Mouse (Mus musculus) adrenal gland (tissue): ENCODE results near the gene Lrp6.

Experiments used
- intact Hi-C: fragments of 180-260 bp; cut with DNase I; formaldehyde crosslinking; loops from one replicate; pipeline ENCODE4 v1.15.1; 2025

The Lrp6 gene

DNA sequence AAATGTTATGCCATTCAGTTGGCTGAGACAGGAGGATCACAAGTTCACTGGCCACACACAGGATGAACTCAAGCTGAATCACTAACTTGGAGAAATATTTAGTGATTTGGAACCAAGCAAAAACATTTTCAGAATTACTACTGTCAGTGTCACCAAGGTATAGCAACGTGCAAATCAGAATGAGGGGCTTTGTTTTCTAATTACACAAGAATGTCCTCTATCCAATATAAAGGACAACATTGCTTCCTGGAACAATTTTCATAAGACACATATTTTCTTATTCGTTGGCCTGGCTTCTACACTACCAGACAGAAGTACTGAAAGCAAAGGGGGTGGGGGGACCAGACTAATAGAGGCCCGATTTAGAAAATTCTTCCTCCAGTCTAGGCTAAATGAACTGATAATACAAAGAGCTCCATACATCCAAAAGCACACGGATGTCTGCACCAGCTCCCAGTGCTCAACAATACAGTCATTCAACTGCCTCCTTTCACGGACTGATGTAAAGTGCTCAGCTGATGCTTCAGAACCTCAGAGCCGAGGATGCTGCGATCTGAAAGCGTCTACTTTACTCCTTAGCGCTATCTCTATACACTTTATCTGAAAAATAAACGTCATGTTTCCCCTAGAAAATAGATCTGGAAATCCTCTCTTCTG is 29.2 kb downstream of the Lrp6 start:
- intact Hi-C loops, result no loop called here

DNA sequence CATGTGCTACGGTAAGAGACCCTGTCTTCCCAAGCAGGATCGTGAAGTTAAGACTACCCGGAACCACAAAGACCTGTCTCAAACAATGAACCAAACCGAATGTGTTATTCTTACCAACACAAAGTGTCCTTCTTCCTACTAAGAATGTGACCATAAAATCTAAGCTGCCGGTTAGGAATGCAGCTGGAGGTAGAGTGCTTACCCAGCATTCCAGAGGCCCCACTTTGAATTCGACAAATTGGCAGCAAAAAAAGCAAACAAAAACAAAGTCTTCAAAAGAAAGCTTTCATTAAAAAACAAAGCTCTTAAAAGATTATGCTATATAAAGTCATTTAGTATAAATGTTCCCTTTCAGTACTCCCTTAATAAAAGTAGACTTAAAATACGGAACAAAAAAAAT is 31.6 kb downstream of the Lrp6 start:
- intact Hi-C loops, result no loop called here

DNA sequence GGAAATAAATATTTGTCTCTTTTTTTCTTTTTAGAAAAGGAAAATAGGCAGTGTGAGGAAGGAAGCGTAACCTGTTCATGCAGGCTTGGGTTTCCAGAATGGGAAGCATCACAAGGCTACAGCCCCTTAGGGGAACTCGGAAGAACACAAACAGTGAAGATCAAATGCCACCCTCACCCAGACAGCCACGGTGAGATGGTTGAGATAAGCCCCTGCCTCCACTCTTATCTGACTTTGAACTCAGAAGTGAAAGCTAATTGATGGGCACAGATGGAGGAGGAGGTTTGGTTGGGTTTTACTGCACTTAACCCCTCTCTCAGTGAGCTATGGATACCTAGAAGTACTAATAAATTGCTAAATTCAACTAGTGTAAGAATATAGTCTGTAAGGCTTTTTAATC is 33.7 kb downstream of the Lrp6 start:
- intact Hi-C loops, result no loop called here

DNA sequence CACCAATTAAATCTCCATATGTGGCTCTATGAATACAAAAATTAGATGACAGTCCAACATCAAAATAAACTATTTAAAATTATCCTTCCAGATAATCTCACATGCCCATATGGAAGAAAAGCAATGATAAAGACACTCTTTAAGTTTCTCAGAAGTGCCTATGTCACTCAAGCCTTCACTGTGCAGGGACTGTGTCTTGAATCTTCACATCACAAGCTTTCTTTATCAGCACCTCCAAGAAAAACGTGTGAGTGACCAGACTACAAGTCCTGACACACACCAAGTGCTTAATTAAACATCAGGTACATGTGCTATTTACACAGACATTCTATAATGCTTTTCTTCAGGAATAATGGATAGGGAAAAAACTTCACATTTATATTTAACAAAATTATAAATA is 34.8 kb downstream of the Lrp6 start:
- intact Hi-C loops, result no loop called here

DNA sequence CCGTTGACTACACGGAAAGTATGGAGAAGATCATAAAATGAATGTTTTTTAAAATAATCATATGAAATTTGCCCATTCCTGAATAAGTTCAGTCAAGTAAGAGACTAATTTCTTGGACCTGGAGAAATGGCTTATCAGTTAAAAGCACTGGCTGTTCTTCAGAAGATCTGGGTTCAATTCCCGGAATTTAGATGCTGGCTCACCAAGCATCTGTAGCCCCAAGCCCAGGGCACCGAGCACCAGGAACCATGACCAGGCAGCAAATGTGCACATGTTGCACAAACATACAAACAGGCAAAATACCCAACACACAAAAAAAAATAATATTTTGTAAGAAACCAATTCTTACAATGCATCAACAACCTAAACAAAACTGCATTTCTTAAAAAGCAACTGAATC is 37.4 kb downstream of the Lrp6 start:
- intact Hi-C loops, result no loop called here

DNA sequence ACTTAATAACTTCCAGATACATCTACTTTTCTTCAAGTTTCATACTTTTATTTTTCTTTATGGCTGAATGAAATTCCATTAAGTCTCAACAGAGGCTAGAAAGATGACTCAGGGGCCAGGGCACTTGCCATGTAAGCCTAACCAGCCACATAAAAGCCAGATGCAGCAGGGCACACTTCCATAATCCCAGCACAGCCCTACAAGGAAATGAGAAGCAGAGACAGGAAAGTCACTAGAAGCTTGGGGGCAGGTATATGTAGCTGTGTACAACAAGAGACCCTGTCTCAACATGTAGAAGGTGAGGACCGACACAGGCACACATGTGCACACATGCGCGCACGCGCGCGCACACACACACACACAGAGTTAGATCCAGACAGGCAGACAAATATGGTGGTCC is 38.4 kb downstream of the Lrp6 start:
- intact Hi-C loops, result no loop called here

DNA sequence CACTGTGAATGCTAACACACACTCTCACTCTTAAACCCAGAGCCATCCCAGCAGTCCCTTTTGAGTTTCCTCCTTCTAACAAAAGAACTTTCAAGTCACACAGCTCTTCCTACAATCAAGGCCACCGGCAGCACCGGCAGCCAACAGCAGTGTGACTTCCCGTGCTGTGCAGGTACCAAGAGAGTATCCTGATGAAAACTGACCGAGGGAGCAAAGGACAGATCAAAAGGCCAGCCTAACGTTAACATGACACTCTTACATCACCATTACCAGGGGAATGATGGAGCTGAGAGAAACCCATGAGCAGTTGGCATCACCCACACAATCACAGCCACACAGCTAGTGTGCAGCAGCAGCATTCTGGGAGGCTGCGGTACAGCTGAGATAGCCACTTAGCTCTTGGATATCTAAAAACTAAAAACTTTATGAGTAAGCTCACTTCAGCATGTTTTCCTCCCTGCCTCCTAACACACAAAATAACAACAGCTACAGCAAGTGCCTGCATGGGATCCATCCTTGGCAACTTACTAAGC is 39.1 kb downstream of the Lrp6 start:
- intact Hi-C loops, result no loop called here

DNA sequence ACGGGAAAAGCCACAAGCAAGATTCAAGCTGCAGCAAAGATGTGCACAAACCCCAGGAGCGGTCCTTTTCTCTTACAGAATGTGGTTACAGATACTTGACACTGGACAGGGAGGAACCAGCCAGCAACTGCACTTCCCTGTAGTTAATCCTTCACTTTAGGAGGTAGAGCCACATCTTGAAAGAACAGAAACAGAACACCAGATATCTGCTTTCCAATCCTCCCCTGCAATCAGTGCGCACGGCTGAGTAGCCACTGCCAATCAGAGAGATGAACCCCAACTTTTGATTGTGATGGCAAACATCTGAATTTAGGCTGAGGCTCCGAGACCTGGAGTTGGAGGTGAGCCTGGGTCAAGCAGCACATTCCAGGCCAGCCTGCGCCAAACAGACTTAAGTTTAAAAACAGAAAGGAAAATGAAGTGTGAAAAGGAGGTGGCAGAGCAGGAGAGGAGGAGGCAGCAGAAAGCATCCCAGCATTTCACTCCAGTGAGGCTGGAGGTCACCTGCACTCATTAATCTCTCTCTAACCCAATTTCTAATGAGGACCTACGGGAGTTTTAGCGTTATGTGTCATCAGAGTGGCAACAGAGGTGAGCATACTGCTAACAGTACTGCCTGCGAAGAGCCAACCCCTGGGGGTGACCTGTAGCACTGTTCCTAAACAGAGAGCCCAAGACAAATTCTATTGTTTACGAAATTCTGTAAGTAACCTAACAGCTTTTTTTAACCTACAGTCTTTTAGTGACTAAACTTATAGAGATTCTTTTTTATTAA is 39.8 kb downstream of the Lrp6 start:
- intact Hi-C loops, result no loop called here

DNA sequence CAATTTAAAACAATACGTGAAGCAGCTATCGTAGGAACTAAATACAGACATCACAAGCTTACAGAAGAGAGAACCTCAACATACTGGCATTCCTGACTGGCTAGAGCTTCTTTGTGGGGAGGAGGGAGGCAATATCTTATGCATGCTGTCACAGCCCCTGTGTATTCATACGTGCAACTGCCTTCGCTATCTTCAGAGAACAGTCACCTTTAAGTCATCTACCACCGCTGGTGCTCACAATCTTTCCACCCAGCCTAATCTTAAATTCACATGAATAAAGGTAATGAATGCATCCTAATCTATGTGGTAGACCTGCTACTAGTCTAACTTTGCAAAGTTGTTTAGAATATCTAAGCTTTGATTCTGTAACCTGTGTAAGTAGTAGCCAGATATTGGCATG is 40.5 kb downstream of the Lrp6 start:
- intact Hi-C loops, result no loop called here

DNA sequence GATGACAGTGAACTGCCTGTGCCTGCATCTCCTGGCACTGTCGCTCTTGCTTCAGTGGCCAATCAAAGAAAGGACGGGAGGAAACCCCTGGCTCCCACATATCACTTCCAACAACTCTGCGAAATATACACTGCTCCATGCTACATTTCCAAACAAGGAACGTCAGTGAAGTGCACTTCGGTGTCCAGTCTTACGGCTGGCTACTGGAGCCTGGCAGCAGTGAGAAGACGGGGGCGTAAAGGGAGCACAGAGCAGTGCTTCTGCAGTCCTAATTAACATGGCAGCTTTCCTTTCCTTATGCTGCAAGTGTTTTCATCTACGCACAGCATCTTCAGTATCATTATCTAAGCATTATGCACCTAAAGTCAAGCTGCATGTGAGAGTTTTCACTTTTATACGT is 45.4 kb downstream of the Lrp6 start:
- intact Hi-C loops, result no loop called here

DNA sequence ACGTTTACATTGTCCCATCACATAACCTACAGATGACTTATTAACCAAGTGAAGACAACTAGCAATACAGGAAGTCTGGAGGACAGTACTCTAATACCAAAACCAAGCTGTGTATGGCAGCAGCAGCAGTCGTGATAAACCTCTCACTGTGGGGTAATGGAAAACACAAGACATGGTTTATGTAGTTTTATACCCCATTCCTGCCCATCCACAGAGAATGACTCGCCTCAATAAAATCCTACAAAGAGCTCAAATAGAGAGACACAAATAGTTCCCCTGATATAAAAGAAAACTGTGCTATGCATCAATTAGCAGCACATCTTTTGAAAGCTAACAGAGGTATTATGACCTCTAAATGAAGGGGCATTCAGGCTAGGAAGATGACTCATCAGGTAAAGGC is 45.9 kb downstream of the Lrp6 start:
- intact Hi-C loops, result no loop called here

DNA sequence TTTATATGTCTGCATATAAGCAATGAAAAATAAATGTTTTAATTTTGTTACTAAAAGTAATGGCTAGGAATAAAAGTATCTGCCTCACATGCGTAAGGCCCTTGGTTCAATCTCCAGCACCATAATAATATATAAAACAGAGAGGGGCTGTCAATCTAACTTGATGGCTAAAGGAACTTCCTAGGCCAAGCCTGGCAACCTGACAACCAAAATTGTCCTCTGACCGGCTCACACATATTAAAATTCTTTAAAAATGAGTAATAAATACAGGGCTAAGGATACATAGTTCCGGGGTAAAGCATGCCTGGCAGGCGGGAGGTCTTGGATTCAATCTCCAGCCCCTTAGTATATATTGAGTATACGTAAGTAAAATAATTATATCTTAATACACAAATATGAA is 48.3 kb downstream of the Lrp6 start:
- intact Hi-C loops, result loop anchor here (10.0 kb wide), 1 partner anchor 46 kb away; the partner anchor contains the start of gene Lrp6

DNA sequence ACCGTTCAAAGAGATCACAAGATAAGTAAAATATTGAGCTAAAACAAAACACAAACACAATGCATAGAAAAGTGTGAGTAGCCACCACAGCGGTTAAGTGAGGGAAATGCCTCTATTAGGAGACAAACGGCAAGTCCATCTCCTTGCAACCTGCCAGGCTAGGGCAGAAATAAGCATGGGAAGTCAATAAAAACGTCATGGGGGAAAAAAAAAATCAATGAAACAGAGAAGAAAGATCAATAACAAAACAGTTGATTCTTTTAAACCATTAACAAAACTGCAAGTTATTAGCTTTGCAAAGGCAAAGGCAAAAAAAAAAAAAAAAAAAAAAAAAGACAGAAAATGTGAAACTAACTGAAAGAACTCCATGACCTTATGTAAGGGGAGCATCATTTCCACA is 49.6 kb downstream of the Lrp6 start:
- intact Hi-C loops, result loop anchor here (10.0 kb wide), 1 partner anchor 48 kb away; the partner anchor contains the start of gene Lrp6

DNA sequence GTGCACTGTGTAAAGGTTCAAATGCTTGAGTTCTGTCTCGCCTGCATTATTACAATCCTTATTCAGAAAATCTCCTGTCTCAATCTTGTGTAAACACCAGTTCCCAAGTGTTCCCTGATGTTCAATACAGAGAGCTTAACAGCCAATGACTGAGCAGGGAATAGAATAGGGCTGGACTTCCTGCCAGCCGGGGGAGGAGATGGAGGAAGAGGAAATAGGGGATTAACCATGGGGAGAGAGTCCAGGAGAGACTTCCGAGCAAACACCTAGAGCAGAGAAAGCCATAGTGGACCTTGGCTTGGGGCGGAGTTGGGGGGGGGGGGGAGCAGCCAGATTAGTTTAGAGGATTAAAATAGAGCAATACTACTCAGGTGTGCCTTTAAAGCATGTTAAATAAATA is 51.3 kb downstream of the Lrp6 start:
- intact Hi-C loops, result loop anchor here (10.0 kb wide), 1 partner anchor 49 kb away; the partner anchor contains the start of gene Lrp6

DNA sequence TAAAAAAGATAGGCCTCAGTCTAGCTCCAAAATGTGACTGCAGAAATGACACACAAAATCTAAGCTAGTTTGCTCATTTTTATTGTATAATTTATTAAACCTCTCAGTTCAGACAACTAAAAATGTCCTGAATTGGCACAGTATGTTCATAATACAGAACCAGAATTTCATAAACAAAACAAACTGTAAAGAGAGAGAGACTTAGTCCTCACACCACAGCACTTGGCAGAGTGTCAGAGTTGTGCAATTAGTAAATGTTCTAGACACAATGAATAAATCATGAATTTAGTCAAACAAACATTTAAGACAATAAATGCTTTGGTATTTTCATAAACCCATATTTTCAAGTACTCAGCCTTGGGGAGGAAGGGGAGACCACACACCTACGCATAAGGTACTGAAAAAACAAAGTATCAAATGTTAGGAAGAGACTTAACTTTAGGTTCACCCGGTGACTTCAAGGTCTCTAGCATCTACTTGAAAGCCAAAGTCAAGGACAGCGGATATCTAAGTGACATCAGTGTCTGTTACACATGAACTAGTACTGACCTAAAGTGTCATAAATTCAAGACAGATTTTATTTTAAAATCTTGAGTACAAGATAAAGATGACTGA is 52.8 kb downstream of the Lrp6 start:
- intact Hi-C loops, result loop anchor here (10.0 kb wide), 1 partner anchor 51 kb away; the partner anchor contains the start of gene Lrp6

DNA sequence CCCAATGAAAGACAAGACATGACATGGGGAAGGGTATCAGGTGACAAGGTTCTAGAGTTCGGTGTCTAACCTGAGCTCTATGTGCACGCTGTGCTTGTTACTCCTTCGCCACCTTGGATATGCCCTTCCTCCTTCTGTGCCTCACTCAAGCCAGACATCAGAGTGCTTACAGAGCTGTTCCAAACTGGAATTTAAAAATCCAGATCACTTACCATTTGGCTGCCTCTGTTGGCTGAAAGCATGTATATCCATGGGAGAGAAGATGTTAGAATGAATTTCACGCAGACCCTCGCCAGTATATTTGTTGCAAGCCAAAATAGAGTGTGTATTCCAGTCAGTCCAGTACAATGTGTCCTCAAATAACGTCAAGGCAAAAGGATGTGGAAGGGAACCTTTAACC is 53.8 kb downstream of the Lrp6 start:
- intact Hi-C loops, result loop anchor here (10.0 kb wide), 1 partner anchor 52 kb away; the partner anchor contains the start of gene Lrp6

DNA sequence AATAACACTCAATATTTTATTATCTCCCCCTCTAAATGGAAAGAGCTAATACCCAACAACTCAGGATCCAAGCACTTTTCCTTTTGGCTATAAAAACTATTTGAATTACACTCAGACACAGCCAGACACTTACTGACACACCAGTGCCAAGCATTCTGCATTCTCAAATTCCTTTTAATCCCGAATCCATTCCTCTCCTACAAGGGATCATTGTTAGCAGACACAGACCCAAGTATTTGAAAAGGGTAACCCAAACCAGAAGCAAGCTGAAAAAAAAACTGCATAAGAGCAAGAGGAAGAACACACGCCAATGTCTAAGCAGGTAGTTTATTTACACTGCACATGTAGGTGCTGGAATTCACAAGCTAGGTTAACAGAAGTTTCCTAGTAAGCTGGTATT is 54.3 kb downstream of the Lrp6 start:
- intact Hi-C loops, result loop anchor here (10.0 kb wide), 1 partner anchor 52 kb away; the partner anchor contains the start of gene Lrp6

DNA sequence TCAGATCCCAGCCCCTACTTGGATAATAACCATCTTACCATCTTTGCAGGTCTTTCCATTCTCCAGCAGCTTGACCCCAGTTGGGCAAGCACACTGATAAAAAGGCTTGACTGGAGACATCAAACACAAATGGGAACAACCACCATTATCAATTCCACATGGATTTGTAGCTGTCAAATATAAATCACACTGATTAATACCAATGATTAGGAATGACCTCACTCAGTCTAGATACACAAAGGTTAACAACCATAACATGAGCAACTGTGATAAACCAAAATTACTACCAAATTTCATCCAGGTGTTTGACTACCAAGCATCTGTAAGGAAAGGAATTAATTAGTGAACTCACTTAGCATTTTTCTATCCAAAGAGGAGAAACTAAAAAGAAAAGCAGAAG is 55.6 kb downstream of the Lrp6 start:
- intact Hi-C loops, result loop anchor here (10.0 kb wide), 1 partner anchor 54 kb away; the partner anchor contains the start of gene Lrp6

DNA sequence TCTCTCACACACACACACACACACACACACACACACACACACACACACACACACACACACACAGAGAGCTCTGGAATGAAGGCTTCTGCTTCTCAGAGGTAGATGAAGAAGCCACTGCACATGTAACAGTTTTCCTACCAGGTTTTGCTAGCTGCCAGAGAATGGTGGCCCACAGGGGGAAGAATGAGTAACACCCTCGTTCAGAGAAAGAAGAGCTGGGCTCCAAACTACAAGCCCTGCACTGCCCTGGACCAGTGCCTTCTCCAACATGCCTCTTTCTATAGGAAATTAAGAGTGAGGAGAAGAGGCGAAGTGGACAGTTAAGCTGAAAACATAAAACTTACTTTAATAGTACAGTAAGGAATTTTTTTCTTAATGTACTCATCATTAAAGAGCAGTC is 56.5 kb downstream of the Lrp6 start:
- intact Hi-C loops, result loop anchor here (10.0 kb wide), 1 partner anchor 55 kb away; the partner anchor contains the start of gene Lrp6

DNA sequence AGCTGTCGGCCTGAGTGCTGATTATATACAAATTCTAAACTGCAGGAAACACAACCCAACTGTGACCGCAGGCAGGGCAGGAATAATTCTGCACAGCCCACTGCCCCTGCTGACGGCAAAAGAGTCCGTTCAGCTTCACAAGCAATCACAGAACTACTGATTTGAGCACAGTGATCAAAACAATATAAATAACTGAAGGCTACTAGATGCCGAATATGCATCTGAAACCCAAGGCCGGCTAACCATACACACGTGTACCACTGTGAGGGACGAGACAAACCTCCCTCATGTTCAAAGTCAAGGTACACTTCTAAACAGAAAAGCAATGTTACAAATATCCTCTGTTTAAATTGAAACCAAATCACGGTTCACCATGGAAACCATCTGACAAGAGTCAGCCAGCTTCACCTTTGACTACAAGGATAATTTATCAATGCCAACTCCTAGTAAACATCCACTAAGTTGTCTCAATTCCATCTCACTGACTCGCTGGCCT is 57.0 kb downstream of the Lrp6 start:
- intact Hi-C loops, result loop anchor here (10.0 kb wide), 1 partner anchor 55 kb away; the partner anchor contains the start of gene Lrp6

DNA sequence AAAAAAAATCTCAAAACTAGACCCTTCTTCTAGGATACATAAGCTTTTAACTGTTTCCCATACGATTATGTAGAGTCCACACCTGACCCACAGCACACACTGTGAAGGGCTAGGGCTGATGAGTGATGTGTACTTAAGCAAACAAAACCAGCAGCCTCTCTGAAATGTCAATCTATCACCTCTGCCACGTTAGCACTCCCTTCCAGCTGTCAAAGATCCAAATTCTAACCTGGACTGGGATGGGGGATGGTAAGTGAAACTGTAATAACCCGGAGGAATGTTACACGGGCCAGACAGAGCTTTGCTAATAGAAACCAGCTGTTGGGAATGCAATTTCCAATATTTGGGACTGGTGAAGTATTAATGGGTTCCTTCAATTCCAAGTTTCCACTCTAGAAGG is 61.9 kb downstream of the Lrp6 start:
- intact Hi-C loops, result no loop called here

DNA sequence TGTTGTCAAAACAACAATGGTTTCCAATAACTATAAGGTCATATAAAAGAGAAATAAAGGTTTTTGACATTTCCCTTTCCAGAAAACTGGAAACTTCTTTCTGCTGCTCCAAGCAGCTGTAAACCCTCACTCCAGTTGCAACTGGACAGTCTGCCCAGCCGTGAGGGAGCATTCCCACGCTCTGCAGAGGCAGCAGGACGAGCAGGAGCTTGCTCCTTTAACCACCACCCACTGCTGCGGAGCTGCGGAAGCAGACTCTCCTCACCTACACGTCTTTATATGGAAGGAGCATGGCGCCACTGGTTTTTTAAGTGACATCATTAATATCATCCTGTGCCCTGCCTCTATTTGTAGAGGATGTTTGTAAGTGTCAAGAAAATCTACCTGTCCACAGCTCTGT is 64.4 kb downstream of the Lrp6 start:
- intact Hi-C loops, result no loop called here
